Mouse (Mus musculus) spleen, embryonic (tissue): ENCODE results near the gene Acat2.
"Not testable (repeated sequence)": the region's sequence is repeated elsewhere in the genome, so short reads cannot be mapped to it uniquely, and the experiment has no call there.

Experiments used
- CTCF ChIA-PET: fragments of 350-600 bp; sonication (Branson Sonifier 250); formaldehyde crosslinking; loops from one replicate; lab custom pipeline; 2022; lab: Charles Lee

The Acat2 gene

DNA sequence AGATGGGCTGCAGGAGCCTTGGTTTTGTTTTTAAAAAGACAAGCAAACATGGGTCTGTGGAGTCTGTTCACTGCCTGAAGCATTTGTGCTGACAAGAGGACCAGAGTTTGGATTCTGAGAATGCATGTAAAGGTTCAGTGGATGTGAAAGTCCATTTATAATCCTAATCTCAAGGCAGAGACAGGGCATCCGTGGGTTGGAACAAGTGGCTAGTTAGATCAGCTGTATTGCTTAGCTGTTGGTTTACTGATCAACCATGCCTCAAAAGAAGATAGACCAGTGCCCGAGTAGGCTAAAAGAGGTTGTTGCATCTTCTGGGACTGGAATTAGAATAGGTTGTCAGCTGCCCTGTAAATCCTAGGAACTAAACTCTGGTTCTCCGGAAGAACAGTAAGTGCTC, 2.9 kb upstream of the Acat2 start:
- CTCF ChIA-PET = interaction anchor here (0.5 kb wide), 1 partner anchor 57 kb away, joined by 3 read pairs; no protein-coding TSS in a partner anchor

GRCm38 (mm10) chr17:12959377-12959776, 1.2 kb downstream of the Acat2 start:
- CTCF ChIA-PET = not testable (repeated sequence)

GRCm38 (mm10) chr17:12956664-12957063, 3.9 kb downstream of the Acat2 start:
- CTCF ChIA-PET = no interaction called here

GRCm38 (mm10) chr17:12949669-12950068, 10.9 kb downstream of the Acat2 start:
- CTCF ChIA-PET = no interaction called here

DNA sequence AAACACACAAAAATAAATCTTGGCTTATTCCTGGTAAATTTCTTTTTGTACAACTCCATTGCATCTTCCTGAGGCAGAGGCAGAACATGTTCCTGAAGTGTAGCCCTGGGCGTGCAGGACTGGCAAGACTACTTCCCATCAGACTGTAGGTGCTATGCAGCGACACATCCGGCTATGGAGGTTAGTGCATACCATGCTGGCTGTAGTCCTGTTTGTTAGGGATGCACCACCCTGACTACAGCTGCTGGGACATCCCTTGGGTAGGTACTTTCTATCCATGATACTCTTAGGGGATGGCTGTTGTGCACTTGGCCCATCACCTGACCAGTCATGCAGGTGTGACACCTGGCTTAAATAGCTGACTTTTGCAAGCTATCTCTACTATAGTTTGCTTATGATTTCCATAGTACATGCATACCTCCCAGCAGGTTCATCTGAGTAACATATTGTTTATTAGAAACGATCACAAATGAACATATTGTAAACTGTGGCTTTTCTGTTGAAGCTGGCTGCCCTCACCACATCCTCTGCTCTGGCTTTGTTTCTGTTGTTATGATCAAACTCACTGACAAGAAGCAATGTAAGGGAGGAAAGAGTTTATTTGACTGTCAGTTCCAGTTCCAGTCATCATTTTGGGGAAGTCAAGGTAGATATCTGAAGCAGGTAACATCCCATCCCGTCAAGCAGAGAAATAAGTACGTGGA, 17.9 kb downstream of the Acat2 start:
- CTCF ChIA-PET = no interaction called here

DNA sequence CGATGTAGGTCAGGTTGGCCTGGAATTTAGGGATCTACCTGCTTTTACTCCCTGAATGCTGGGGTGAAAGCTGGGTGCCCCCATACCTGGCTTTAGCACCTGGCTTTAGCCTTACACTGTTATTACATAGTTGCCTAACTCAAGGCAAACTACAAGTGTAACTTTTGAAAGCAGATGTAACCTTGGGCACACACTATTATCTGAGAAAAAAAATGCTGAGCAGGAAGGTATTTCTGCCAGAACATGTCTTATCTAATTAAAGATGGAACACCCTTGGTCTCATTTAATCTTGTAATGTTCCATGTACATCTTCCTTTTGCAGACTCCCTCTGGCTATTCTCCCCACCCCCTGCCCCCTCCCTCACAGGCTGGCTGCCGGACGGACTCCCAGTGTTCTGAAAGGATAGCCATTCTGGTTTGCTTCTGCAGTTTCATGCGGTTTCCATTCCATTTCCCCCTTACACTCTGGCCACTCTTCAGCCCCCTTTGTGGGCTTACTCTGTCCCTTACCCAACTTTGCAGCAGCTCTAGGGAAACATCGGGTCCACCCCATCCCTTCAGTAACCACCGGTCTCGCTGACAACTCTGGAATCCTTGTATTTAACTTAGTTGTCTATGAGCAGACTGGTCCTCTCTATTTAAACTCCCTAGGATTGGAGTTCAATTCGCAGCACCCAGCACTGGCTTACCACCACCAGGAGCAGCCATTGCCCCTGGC, 18.8 kb downstream of the Acat2 start:
- CTCF ChIA-PET = no interaction called here

- CTCF ChIA-PET = no interaction called here
Observed at GRCm38 (mm10) chr17:12940151-12940805, 20.3 kb downstream of the Acat2 start, which contains the start of gene Acat3. Gene Acat3 (minus strand): TSS chr17:12940600.

DNA sequence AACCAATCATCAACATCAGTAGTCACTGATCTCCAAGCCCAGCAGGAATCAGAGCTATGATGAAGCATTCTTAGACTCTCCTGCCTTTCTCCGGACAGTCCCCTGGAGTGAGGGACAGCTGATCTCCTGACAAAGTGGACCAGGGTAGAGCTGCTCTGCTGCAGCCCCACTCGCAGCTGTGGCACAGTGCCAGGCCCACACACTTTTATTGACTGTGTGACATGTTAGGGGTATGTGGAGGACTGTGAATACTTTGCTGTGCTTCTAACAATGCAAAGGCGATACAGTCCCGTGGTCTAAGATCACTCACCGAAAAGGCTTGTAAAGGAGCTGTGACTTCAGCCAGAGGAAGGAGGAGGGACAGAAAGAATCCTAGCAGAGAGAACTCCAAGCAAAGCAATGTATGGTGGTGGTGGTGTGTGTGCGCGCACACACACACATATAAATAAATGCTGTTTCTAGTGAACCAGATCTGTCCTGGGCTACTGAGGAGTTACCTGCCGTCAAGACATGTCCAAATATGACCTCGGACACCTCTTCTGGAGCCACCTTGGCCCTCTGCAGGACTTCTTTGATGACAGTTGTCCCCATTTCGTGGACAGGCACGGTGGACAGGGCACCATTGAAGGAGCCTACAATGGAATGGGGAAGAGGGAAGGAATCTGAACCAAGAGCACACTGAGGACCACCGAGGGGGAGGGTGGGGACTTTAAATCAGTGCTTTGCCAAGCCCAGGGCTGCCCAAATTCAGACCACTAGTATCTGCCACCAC, 21.0 kb downstream of the Acat2 start:
- CTCF ChIA-PET = not testable (repeated sequence)

GRCm38 (mm10) chr17:12938077-12938476, 22.5 kb downstream of the Acat2 start:
- CTCF ChIA-PET = no interaction called here

- CTCF ChIA-PET = no interaction called here
Observed at GRCm38 (mm10) chr17:12937412-12937970, 23.1 kb downstream of the Acat2 start.

DNA sequence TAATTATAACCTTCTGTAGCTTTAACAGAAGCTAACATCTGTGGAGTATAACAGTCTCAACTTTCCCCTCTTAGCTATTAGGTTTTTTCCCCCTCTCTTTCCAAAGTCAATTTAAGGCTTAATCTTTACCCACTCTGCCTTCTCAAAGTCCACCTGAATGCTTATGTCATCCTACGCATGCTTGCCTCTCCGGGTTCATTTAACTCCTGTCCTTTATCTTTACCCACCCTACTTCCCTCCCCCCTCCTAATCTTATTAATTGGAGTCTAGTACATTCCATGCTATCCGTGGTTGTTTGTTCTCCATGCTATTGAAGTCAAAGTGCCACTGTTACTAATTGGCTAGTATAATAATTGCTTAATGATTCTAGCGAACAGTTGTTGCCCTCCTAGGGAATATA, 24.8 kb downstream of the Acat2 start:
- CTCF ChIA-PET = no interaction called here

DNA sequence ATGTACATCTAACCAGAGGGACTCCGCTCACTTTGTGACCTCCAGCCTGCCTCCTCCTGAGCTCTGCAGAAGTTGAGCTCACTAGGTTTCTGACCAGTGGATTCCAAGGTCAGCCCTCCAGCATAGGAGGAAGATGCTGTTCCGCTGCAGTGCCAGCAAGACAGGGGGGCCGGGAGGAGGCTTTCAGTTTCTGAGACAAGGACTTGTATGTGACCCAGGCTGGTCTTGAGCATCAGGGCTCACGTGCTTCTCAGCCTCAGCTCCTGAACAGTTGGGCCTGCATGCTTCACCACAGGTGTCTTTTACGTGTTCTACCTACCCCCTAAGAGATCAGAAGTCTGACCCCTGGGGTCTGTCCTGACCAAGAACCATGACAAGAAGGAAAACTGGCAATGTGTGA, 29.0 kb downstream of the Acat2 start:
- CTCF ChIA-PET = not testable (repeated sequence)

GRCm38 (mm10) chr17:12925703-12926180, 34.8 kb downstream of the Acat2 start:
- CTCF ChIA-PET = interaction anchor here (0.6 to 0.9 kb wide), 2 partner anchors 10 to 91 kb away, joined by 3 read pairs; partner anchors contain the start of genes Mrpl18 and Tcp1

DNA sequence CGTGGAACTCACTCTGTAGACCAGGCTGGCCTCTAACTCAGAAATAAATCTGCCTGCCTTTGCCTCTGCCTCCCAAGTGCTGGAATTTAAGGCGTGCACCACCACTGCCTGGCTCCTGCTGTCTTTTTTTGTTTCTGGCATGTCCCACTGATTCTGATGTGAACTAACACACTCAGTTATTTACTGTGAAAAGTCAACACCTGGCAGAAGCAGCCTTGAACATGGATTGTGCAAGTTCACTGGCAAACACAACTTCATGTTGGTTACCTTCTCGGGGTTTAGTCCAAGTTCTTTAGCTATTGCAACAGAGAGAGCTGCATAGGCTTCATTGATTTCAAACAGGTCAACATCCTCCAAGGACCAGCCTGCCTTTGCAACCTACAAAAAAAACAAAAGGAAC, 35.5 kb downstream of the Acat2 start:
- CTCF ChIA-PET = interaction anchor here (0.9 kb wide), 1 partner anchor 9 kb away, joined by 3 read pairs; the partner anchor contains the start of genes Mrpl18 and Tcp1

DNA sequence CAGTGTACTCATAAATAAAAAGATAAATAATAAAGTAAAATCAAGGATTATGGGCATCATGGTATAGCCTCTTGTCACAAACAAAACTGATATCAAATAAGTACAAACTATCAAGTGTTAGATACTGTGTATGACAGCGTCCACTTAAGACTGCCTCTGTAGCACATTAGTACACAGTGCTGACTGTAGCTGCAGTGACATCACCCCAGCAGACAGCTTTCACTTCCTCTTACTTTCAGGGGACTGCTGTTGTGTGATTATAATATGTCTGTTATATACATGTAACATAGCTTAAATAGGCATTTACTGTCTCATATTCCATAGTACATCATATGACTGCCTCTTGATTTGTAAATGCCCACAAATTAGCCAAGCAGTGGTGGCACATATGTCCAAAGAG, 39.5 kb downstream of the Acat2 start:
- CTCF ChIA-PET = interaction anchor here (0.7 kb wide), 1 partner anchor 67 kb away, joined by 3 read pairs; no protein-coding TSS in a partner anchor

GRCm38 (mm10) chr17:12916588-12917380, 43.8 kb downstream of the Acat2 start:
- CTCF ChIA-PET = interaction anchor here (1.4 kb wide), 1 partner anchor 9 kb away, joined by 3 read pairs; no protein-coding TSS in a partner anchor

- CTCF ChIA-PET = interaction anchor here (1.4 kb wide), 1 partner anchor 9 kb away, joined by 3 read pairs; no protein-coding TSS in a partner anchor
Observed at GRCm38 (mm10) chr17:12915881-12916583, 44.5 kb downstream of the Acat2 start, which contains the start of gene Mrpl18. Gene Mrpl18 (minus strand): TSS chr17:12916345.

- CTCF ChIA-PET = interaction anchor here (1.4 kb wide), 1 partner anchor 10 kb away, joined by 3 read pairs; no protein-coding TSS in a partner anchor
Observed at GRCm38 (mm10) chr17:12915488-12915880, 45.1 kb downstream of the Acat2 start, which contains the start of gene Tcp1. Gene Tcp1 (plus strand): TSS chr17:12915701.

DNA sequence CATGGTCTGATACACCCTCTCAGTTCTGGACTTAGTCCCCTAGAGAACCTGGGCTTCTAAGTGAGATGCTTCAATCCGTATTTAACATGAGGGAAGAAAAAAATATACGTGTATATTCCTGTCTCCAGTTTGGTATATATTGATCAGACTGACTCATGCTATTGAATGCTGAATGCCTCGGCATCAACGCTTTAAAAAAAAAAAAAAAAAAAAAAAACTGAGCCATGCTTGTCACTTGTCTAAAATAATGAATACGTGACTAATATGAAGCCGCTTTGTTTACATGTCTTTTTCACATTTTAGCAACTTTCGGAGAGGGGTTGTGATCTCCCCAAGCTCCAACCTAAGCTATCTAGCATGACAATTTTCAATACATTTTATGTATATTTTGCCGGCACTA, 50.2 kb downstream of the Acat2 start:
- CTCF ChIA-PET = no interaction called here
